Mouse (Mus musculus): ENCODE measurements around the gene Tbc1d17. TPM values are rescaled to one million over a fixed set of nuclear protein-coding genes. Genes with fewer than 3 reads are reported as not detected.

Gene Tbc1d17
- polyA plus RNA-seq, 1 experiment from 2014 or later = 75.2 TPM

DNA sequence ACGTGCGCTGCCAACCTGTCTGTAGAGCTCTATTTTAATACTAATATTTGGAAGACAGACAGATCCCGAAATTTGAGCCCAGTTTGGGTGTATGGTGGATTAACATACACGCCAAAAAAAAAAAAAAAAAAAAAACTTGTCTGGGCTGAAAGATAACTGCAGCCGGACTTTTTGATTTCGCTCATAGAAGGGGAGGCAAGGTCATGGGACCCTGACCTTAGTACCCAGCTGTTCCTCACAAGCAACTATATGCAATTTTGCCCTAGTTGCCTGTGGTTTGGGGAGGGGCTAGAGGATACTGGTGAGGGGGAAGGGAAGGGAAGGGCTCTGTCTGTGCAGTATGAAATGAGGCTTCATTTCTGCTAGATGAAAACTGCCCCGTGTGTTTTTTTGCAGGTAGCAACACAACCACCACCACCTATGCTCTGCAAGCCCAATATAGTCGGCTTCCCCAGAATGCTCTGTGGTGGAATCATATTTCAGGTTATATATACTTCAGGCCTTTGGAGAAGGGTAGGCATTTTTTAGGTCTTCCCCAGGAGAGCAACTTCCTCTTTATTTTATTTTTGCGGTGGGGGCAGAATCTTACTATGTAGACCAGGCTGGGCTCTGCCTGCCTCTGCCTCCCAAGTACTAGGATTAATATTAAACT lies 7.5 kb upstream of the Tbc1d17 start:
- Histone ChIP-seq H3K36me3 (peaks cover 43% of the 10 kb centered on the region), H3K4me1 (peaks cover 65% of the 10 kb centered on the region), H3K27ac (peak overlapping the region; percentile 89), H3K9me3 (replicated peaks) (no peaks in the 10 kb centered on the region), H3K27me3 (ENCODE audit: low read depth, poor library complexity, severe bottlenecking) (no peaks in the 10 kb centered on the region), H3K4me3 (peak overlapping the region; percentile 69)
- WGBS = 65% methylated on average over 9 of the region's 9 CpGs
- no peak for DNase-seq (ENCODE audit: low spot score)

GRCm38 (mm10) chr7:44855036-44855435 lies 6.2 kb upstream of the Tbc1d17 start:
- Histone ChIP-seq H3K9me3 (replicated peaks) (no peaks in the 10 kb centered on the region), H3K36me3 (peaks cover 33% of the 10 kb centered on the region), H3K4me3 (peak overlapping the region; percentile 64), H3K4me1 (peaks cover 64% of the 10 kb centered on the region), H3K27me3 (ENCODE audit: low read depth, poor library complexity, severe bottlenecking) (no peaks in the 10 kb centered on the region), H3K27ac (peak overlapping the region; percentile 90)
- no peak for DNase-seq (ENCODE audit: low spot score)
- 47% methylated on average over 10 of the region's 10 CpGs for WGBS

GRCm38 (mm10) chr7:44854356-44855031 lies 5.6 kb upstream of the Tbc1d17 start:
- H3K27me3 ChIP-seq (ENCODE audit: low read depth, poor library complexity, severe bottlenecking) = no peaks in the 10 kb centered on the region
- peaks cover 64% of the 10 kb centered on the region for H3K4me1 ChIP-seq
- 1% methylated on average over 45 of the region's 45 CpGs for WGBS
- H3K4me3 ChIP-seq = peak overlapping the region; percentile 64
- peaks cover 27% of the 10 kb centered on the region for H3K36me3 ChIP-seq
- DNase-seq (ENCODE audit: low spot score) = peak; percentile 84
- H3K27ac ChIP-seq = peak overlapping the region; percentile 90
- H3K9me3 ChIP-seq (replicated peaks) = no peaks in the 10 kb centered on the region

GRCm38 (mm10) chr7:44853596-44854355 lies 4.9 kb upstream of the Tbc1d17 start:
- peak overlapping the region; percentile 90 for H3K27ac ChIP-seq
- H3K4me1 ChIP-seq = peaks cover 64% of the 10 kb centered on the region
- 34% methylated on average over 26 of the region's 26 CpGs for WGBS
- peak overlapping the region; percentile 64 for H3K4me3 ChIP-seq
- DNase-seq (ENCODE audit: low spot score) = no peak
- H3K9me3 ChIP-seq (replicated peaks) = no peaks in the 10 kb centered on the region
- peaks cover 23% of the 10 kb centered on the region for H3K36me3 ChIP-seq
- H3K27me3 ChIP-seq (ENCODE audit: low read depth, poor library complexity, severe bottlenecking) = no peaks in the 10 kb centered on the region

GRCm38 (mm10) chr7:44853065-44853464 lies 4.2 kb upstream of the Tbc1d17 start:
- Histone ChIP-seq H3K27me3 (ENCODE audit: low read depth, poor library complexity, severe bottlenecking) (no peaks in the 10 kb centered on the region), H3K9me3 (replicated peaks) (no peaks in the 10 kb centered on the region), H3K4me3 (0 out of 2 replicates have a peak overlapping the region, but pooled peaks have one; percentile 2), H3K4me1 (peaks cover 61% of the 10 kb centered on the region), H3K36me3 (peaks cover 23% of the 10 kb centered on the region), H3K27ac (no peak overlapping the region)
- no peak for DNase-seq (ENCODE audit: low spot score)
- WGBS = 92% methylated on average over 2 of the region's 2 CpGs

DNA sequence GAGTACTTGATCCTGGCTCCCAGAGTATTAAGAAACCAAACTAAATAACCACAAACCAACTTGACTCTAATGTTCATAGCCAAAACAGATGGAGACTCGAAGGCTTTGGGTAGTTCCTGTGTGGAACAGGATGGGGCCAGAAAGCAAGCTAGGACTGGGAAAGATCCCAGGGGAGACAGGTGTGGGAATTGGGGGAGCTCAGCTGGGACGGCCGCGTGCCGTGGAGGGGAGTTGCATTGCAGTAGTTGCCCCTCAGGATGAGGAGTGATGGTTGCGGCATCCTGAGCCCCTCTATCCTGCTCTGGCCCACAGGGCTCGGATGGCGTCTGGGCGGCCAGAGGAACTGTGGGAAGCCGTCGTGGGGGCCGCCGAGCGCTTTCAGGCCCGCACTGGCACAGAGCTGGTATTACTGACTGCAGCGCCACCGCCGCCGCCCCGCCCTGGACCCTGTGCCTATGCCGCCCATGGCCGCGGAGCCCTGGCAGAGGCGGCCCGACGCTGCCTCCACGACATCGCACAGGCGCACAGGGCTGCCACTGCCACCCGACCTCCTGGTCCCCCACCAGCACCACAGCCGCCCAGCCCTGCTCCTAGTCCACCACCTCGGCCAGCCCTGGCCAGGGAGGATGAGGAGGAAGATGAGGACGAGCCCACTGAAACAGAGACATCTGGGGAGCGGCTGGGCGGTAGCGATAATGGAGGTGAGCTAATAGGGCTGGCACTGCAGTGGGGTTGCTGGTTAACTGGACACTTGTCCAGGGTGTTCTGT lies 3.6 kb upstream of the Tbc1d17 start:
- no peak for DNase-seq (ENCODE audit: low spot score)
- H3K36me3 ChIP-seq = peaks cover 23% of the 10 kb centered on the region
- peak overlapping the region; percentile 17; the same call in 1 of the 2 replicates for H3K27ac ChIP-seq
- no peaks in the 10 kb centered on the region for H3K9me3 ChIP-seq (replicated peaks)
- 0 out of 2 replicates have a peak overlapping the region, but pooled peaks have one; percentile 7 for H3K4me3 ChIP-seq
- 91% methylated on average over 36 of the region's 36 CpGs for WGBS
- H3K4me1 ChIP-seq = peaks cover 61% of the 10 kb centered on the region
- H3K27me3 ChIP-seq (ENCODE audit: low read depth, poor library complexity, severe bottlenecking) = no peaks in the 10 kb centered on the region

DNA sequence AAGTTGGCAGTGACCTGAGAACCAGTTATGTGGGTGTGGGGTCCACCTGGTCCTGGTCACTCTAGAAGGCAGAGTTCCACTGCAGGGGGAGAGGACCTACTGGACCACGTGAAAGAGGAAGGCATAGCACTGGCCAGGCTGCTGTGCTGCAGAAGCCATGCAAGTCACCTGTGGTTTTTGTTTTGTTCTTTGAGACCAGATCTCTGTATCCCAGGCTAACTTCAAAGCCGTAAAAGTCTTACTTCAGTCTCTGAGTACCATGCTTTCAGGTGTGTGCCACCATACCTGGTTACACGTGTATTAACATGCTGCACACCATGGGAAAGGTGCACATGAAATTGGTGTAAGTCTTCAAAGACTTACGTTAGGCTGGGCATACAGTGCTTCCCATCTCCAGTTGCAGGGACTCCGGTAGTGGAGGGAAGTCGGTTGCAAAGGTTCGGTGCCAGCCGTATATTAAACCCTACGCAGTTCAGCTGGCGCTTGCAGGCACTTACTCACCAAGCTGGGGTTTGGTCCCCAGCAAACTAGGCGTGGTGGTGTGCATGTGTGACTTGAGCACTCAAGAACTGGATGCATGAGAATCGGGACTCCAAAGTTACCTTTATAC lies 2.9 kb upstream of the Tbc1d17 start:
- no peaks in the 10 kb centered on the region for H3K9me3 ChIP-seq (replicated peaks)
- peaks cover 62% of the 10 kb centered on the region for H3K4me1 ChIP-seq
- 95% methylated on average over 12 of the region's 12 CpGs for WGBS
- DNase-seq (ENCODE audit: low spot score) = no peak
- peak overlapping the region; percentile 79 for H3K4me3 ChIP-seq
- H3K27ac ChIP-seq = no peak overlapping the region
- peaks cover 25% of the 10 kb centered on the region for H3K36me3 ChIP-seq
- no peaks in the 10 kb centered on the region for H3K27me3 ChIP-seq (ENCODE audit: low read depth, poor library complexity, severe bottlenecking)

DNA sequence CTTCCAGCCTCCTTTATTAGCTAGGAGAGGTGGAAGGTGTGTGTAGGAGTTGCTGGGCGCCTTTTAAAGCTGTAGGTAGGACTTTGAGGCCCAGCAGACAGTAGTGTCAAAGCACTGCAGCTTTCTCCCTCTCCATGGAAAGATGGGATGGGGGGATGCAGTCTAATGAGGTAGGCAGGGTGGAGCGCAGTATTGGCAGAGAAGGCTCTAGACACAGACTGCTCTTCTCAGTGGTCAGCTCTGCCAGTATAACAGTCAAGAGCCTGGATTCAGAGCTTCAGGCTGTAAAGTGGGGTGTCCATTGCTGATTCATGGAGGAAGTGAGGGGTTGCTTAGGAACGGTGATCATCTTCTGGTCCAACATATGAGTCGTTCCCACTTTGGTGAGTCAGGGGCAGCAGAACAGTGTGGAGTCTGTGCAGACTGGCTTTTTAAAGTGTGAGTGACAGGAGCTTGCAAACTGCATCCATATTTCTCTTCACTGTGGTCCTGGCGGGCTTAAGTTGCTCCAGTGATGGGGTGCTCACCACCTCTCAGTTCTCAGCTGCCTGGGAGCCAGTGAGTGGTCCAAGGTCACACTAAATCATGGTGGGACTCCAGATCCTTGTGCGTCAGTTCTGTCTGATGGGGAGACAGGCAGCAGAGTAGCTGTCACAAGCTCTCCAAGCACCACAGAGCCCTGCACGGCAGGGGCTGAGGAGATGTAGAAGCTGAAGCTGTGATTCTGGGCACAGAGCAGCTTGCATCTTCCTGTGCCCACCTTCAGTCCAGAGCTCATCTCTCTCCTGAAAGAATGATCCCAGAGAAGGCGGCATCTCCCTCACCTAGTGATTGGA lies 2.1 kb upstream of the Tbc1d17 start:
- Histone ChIP-seq H3K4me3 (peak overlapping the region; percentile 79), H3K4me1 (peaks cover 56% of the 10 kb centered on the region), H3K36me3 (peaks cover 32% of the 10 kb centered on the region), H3K27me3 (ENCODE audit: low read depth, poor library complexity, severe bottlenecking) (no peaks in the 10 kb centered on the region), H3K9me3 (replicated peaks) (no peaks in the 10 kb centered on the region), H3K27ac (peak overlapping the region; percentile 95)
- WGBS = 86% methylated on average over 8 of the region's 8 CpGs
- DNase-seq (ENCODE audit: low spot score) = no peak

DNA sequence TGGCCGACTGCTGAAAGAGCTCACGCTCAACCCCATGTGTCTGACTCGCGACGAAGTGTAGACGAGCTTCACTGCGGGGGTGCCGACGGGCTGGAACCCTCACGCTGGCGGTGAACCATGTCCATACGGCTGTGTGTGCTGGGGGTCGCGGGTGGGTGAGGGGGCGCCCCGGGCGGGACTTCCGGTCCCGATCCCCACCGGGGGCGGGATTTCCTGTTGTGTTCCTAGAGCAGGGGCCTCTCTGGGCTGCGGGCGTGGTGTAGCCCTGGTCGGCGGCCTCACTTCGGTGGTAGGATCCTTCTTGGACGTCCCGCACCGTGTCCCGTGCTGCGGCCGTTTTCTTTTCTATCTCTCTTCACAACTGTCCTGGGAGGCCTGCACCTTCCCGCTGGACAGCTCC lies 1.3 kb upstream of the Tbc1d17 start:
- H3K4me1 ChIP-seq = peaks cover 53% of the 10 kb centered on the region

GRCm38 (mm10) chr7:44849416-44850111 lies 685 bp upstream of the Tbc1d17 start:
- Histone ChIP-seq H3K27ac (peak overlapping the region; percentile 95), H3K4me3 (peak overlapping the region; percentile 79), H3K4me1 (peaks cover 47% of the 10 kb centered on the region), H3K27me3 (ENCODE audit: low read depth, poor library complexity, severe bottlenecking) (no peaks in the 10 kb centered on the region), H3K9me3 (replicated peaks) (no peaks in the 10 kb centered on the region), H3K36me3 (peaks cover 47% of the 10 kb centered on the region)
- peak; percentile 91 for DNase-seq (ENCODE audit: low spot score)
- WGBS = under 1% methylated on average over 41 of the region's 41 CpGs

More for the DNA sequence above, 1.3 kb upstream of the Tbc1d17 start:
- H3K27ac ChIP-seq = peak overlapping the region; percentile 95
- H3K36me3 ChIP-seq = peaks cover 41% of the 10 kb centered on the region
- peak overlapping the region; percentile 79 for H3K4me3 ChIP-seq
- no peaks in the 10 kb centered on the region for H3K9me3 ChIP-seq (replicated peaks)
- DNase-seq (ENCODE audit: low spot score) = peak; percentile 89
- under 1% methylated on average over 33 of the region's 33 CpGs for WGBS
- no peaks in the 10 kb centered on the region for H3K27me3 ChIP-seq (ENCODE audit: low read depth, poor library complexity, severe bottlenecking)

DNA sequence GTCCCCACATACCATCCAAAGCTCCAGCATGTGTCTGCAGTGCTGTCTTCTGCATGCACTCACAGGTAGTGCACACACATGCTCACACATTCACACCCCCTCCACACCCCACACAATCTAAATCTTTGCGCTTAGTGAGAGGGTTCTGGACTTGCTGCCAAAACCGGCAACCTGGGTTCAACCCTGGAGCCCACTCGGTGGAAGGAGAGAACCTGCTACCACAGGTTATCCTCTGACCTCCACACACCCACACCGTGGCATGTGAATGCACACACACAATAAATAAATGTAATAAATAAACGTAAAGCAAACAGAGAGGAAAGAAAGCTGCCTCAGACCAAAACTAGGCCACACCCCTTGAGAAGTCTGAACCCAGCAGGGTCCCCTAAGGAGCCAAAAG lies 1.1 kb downstream of the Tbc1d17 start:
- Histone ChIP-seq H3K27ac (no peak overlapping the region), H3K4me1 (peaks cover 30% of the 10 kb centered on the region), H3K4me3 (peak overlapping the region; percentile 79), H3K27me3 (ENCODE audit: low read depth, poor library complexity, severe bottlenecking) (no peaks in the 10 kb centered on the region), H3K36me3 (peaks cover 59% of the 10 kb centered on the region), H3K9me3 (replicated peaks) (no peaks in the 10 kb centered on the region)
- 78% methylated on average over 5 of the region's 5 CpGs for WGBS
- DNase-seq (ENCODE audit: low spot score) = no peak
